Mouse (Mus musculus) hindbrain, postnatal 0 days (tissue): ENCODE data around the gene Iscu. TPM values are rescaled to one million over a fixed set of nuclear protein-coding genes. Genes with fewer than 3 reads are reported as not detected.

Experiments used
- ATAC-seq: fragments of 200-750 bp; cut with Nextera tagmentation; 2 replicates; pipeline ENCODE4 v1.8.0; 2017; ENCODE audit warnings: mild to moderate bottlenecking, moderate TSS enrichment, moderate library complexity
- DNase-seq: peaks from one replicate; pipeline ENCODE4 v3.0.0-alpha.2; 2015; ENCODE audit warnings: low spot score
- H3K27ac ChIP-seq: fragments of 300-500 bp; sonication (generic); 2 replicates; pipeline ENCODE4 v1.5.1; 2014; ENCODE audit warnings: mild to moderate bottlenecking
- H3K27me3 ChIP-seq: fragments of 300-500 bp; sonication (generic); 2 replicates; pipeline ENCODE4 v1.6.1; 2014; ENCODE audit warnings: low read length, mixed read lengths; ENCODE audit not compliant: insufficient read depth
- H3K36me3 ChIP-seq: fragments of 300-500 bp; sonication (generic); 2 replicates; pipeline ENCODE4 v1.6.1; 2014; ENCODE audit warnings: low read length, mixed read lengths; ENCODE audit not compliant: insufficient read depth
- H3K4me1 ChIP-seq: fragments of 300-500 bp; sonication (generic); 2 replicates; pipeline ENCODE4 v1.6.1; 2014; ENCODE audit warnings: antibody characterized with exemption, low read length, mixed read lengths; ENCODE audit not compliant: insufficient read depth
- H3K4me2 ChIP-seq: fragments of 300-500 bp; sonication (generic); 2 replicates; pipeline ENCODE4 v1.6.1; 2014; ENCODE audit warnings: low read depth, mild to moderate bottlenecking, low read length, moderate library complexity, mixed read lengths
- H3K4me3 ChIP-seq: fragments of 300-500 bp; sonication (generic); 2 replicates; pipeline ENCODE4 v1.5.1; 2014; ENCODE audit warnings: low read length
- H3K9ac ChIP-seq: fragments of 300-500 bp; sonication (generic); replicated peaks from 2 replicates; pipeline ENCODE4 v1.6.1; 2014; ENCODE audit warnings: mild to moderate bottlenecking, low read length, moderate library complexity, mixed read lengths
- H3K9me3 ChIP-seq: fragments of 300-500 bp; sonication (generic); 2 replicates; pipeline ENCODE4 v1.6.1; 2016; ENCODE audit warnings: low read length, mixed read lengths
- CTCF ChIP-seq: IDR thresholded peaks from 2 replicates; pipeline ENCODE4 v1.5.1; 2016; ENCODE audit warnings: antibody characterized with exemption, control low read depth, low read depth
- WGBS: fragments of 180-500 bp; shearing (Covaris S2); extraction: QIAGEN DNeasy Blood & Tissue Kit; methylation state at CpG from one replicate; pipeline ENCODE4 v1.1.7; 2014; 5-methylcytosine and 5-hydroxymethylcytosine counted together
- polyA plus RNA-seq: library from polyadenylated mRNA; unstranded; fragments of >200 nt; fragmentation: Nextera tagmentation; extraction: Ambion mirVana; gene quantifications from 2 replicates; pipeline ENCODE4 v1.2.1, GENCODE M21; 2015
- total RNA-seq: library from RNA; depleted of rRNA; stranded (reverse); fragments of >200 nt; gene quantifications from 2 replicates; pipeline ENCODE4 v1.2.3, GENCODE M21; 2014

Gene Iscu
- total and polyA plus RNA-seq, 2 experiments from 2014 or later, result 77.9 to 111 TPM

GRCm38 (mm10) chr5:113728691-113729090, 43.9 kb upstream of the Iscu start:
- ATAC-seq (no peak), DNase-seq (no peak)
- H3K36me3 ChIP-seq, result no peaks in the 10 kb centered on the region
- TF ChIP-seq CTCF, result no peak
- no peaks in the 10 kb centered on the region for H3K9me3 ChIP-seq
- no peak overlapping the region for H3K4me2 ChIP-seq
- H3K4me3 ChIP-seq, result no peak overlapping the region
- no peaks in the 10 kb centered on the region for H3K27me3 ChIP-seq
- no peak overlapping the region for H3K27ac ChIP-seq
- no peaks in the 10 kb centered on the region; the same call in 1 of the 2 replicates for H3K4me1 ChIP-seq
- no peak overlapping the region for H3K9ac ChIP-seq
- 90% methylated on average over 7 of the region's 7 CpGs for WGBS

DNA sequence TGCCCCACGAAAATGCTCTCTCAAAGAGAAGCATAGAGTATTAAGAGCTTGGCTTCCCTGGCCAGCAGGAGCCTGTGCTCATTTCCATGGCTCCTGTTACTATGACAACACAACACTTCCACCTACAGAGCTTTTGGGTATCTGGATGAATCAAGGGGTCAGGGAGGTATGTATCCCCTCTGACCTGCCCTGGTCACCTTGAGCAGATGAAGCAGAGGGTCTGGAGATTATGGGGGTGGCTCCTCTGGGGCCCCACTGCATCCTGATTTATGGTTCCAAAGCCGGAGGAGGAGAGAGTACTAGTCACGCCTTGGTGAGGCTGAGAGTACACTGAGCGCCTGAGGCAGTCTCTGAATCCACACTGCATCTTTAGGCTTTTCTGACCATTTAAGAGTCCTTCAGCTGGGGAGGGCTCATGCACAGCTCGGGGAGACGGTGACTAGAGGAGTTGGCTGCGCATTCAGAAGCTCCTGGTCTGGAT, 41.9 kb upstream of the Iscu start:
- TF ChIP-seq CTCF, result no peak
- Histone ChIP-seq H3K4me2 (no peak overlapping the region), H3K4me1 (no peaks in the 10 kb centered on the region), H3K27ac (peak overlapping the region; percentile 21), H3K36me3 (no peaks in the 10 kb centered on the region), H3K9me3 (no peaks in the 10 kb centered on the region), H3K9ac (0 out of 2 replicates have a peak overlapping the region, but pooled peaks have one; percentile 2), H3K4me3 (no peak overlapping the region), H3K27me3 (no peaks in the 10 kb centered on the region)
- ATAC-seq (no peak), DNase-seq (peak; percentile 66)
- 59% methylated on average over 7 of the region's 7 CpGs for WGBS

- no peaks in the 10 kb centered on the region for H3K4me1 ChIP-seq
- no peak overlapping the region for H3K4me3 ChIP-seq
- H3K9ac ChIP-seq, result no peak overlapping the region
- no peak for DNase-seq
- no peaks in the 10 kb centered on the region for H3K27me3 ChIP-seq
- no peak for ATAC-seq
- H3K4me2 ChIP-seq, result no peak overlapping the region
- H3K27ac ChIP-seq, result peak overlapping the region; percentile 21; the same call in 1 of the 2 replicates
- 85% methylated on average over 7 of the region's 7 CpGs for WGBS
- no peak for TF ChIP-seq CTCF
- H3K9me3 ChIP-seq, result no peaks in the 10 kb centered on the region
- H3K36me3 ChIP-seq, result no peaks in the 10 kb centered on the region
Measured at GRCm38 (mm10) chr5:113731174-113731573, 41.4 kb upstream of the Iscu start.

GRCm38 (mm10) chr5:113732182-113732581, 40.4 kb upstream of the Iscu start:
- WGBS, result 28% methylated on average over 6 of the region's 6 CpGs

GRCm38 (mm10) chr5:113734376-113734775, 38.2 kb upstream of the Iscu start:
- H3K27ac ChIP-seq, result no peak overlapping the region
- no peak for DNase-seq
- H3K9me3 ChIP-seq, result no peaks in the 10 kb centered on the region
- no peak for ATAC-seq
- 70% methylated on average over 5 of the region's 5 CpGs for WGBS
- no peak overlapping the region for H3K4me3 ChIP-seq
- no peak overlapping the region for H3K9ac ChIP-seq
- H3K4me2 ChIP-seq, result no peak overlapping the region
- no peaks in the 10 kb centered on the region for H3K27me3 ChIP-seq
- TF ChIP-seq CTCF, result no peak
- peaks cover 14% of the 10 kb centered on the region; the same call in 1 of the 2 replicates for H3K36me3 ChIP-seq
- no peaks in the 10 kb centered on the region for H3K4me1 ChIP-seq

More at GRCm38 (mm10) chr5:113732182-113732581, 40.4 kb upstream of the Iscu start:
- Histone ChIP-seq H3K9me3 (no peaks in the 10 kb centered on the region), H3K4me3 (no peak overlapping the region), H3K36me3 (no peaks in the 10 kb centered on the region), H3K4me1 (no peaks in the 10 kb centered on the region), H3K9ac (no peak overlapping the region), H3K4me2 (no peak overlapping the region), H3K27ac (no peak overlapping the region), H3K27me3 (no peaks in the 10 kb centered on the region)
- TF ChIP-seq CTCF, result peak; percentile 90
- DNase-seq, result peak; percentile 80
- ATAC-seq, result no peak

DNA sequence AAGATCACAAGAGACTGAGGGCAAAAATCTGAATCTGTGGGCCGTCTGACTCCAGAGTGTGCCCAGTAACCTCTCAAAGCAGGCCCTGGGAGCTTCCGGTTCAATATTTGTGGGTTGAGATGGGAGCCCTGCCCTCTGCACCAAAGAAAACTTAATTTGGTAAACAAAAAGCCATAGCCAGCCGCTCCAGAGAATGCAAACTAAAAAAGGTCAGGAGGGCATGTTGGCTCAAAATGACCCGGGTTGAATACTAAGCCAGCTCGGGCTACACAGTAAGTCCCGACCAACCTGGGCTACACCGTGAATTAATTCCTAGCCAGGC, 37.6 kb upstream of the Iscu start:
- H3K27me3 ChIP-seq, result no peaks in the 10 kb centered on the region

GRCm38 (mm10) chr5:113735345-113736112, 37.0 kb upstream of the Iscu start, which contains the start of gene Ficd:
Gene Ficd (plus strand): TSS chr5:113735803.
- no peaks in the 10 kb centered on the region for H3K27me3 ChIP-seq
- under 1% methylated on average over 69 of the region's 71 CpGs for WGBS
- peak within 1 kb of the TSS; percentile 92 for H3K4me2 ChIP-seq
- peak within 1 kb of the TSS; percentile 70 for H3K9ac ChIP-seq
- peak within 1 kb of the TSS; percentile 97 for H3K27ac ChIP-seq
- no peaks in the 10 kb centered on the region for H3K9me3 ChIP-seq
- peak; percentile 95 for ATAC-seq
- peak; percentile 100 for DNase-seq
- peaks cover 24% of the 10 kb centered on the region; the same call in 1 of the 2 replicates for H3K36me3 ChIP-seq
- H3K4me3 ChIP-seq, result peak within 1 kb of the TSS; percentile 51
- H3K4me1 ChIP-seq, result no peaks in the 10 kb centered on the region
- 0 out of 2 replicates have a peak, but pooled peaks have one; percentile 1 for TF ChIP-seq CTCF

More for the DNA sequence above, 37.6 kb upstream of the Iscu start:
- peak overlapping the region; percentile 97 for H3K27ac ChIP-seq
- TF ChIP-seq CTCF, result no peak
- no peaks in the 10 kb centered on the region for H3K4me1 ChIP-seq
- ATAC-seq (no peak; the same call in 1 of the 2 replicates), DNase-seq (no peak)
- peak overlapping the region; percentile 70; the same call in 1 of the 2 replicates for H3K9ac ChIP-seq
- peak overlapping the region; percentile 51 for H3K4me3 ChIP-seq
- 25% methylated on average over 7 of the region's 7 CpGs for WGBS
- H3K9me3 ChIP-seq, result no peaks in the 10 kb centered on the region
- peaks cover 20% of the 10 kb centered on the region; the same call in 1 of the 2 replicates for H3K36me3 ChIP-seq
- peak overlapping the region; percentile 92 for H3K4me2 ChIP-seq
